Mouse (Mus musculus) erythroid progenitor cell, adult 5-6 weeks (primary cell): ENCODE data around the gene Bmp8b. TPM values are rescaled to one million over a fixed set of nuclear protein-coding genes. Genes with fewer than 3 reads are reported as not detected.

Source experiments
- ATAC-seq: replicated peaks from 2 replicates; pipeline ENCODE4 v1.8.0; 2016; ENCODE audit warnings: moderate number of reproducible peaks, mild to moderate bottlenecking, moderate TSS enrichment, inconsistent platforms; ENCODE audit not compliant: poor library complexity, low FRiP score, severe bottlenecking
- total RNA-seq, 2 experiments: library from RNA; stranded (forward) in 1 of 2; stranded (reverse) in 1 of 2; fragments of 150-400 nt in 1 of 2; fragments of 186-747, 209-891 nt in 1 of 2; gene quantifications; 2 replicates each; pipeline versions ENCODE4 v1.2.3 to v1.2.4; 2015 to 2017; ENCODE audit warnings: low replicate concordance in 2 of 2

Gene Bmp8b
- total RNA-seq, 2 experiments from 2014 or later, result 6.7 TPM; not detected in 1

- ATAC-seq, result no peak
Measured at GRCm38 (mm10) chr4:123162305-123162917, 57.4 kb downstream of the Bmp8b start.

GRCm38 (mm10) chr4:123164157-123164556, 59.2 kb downstream of the Bmp8b start:
- no peak for ATAC-seq

GRCm38 (mm10) chr4:123171811-123172210, 66.8 kb downstream of the Bmp8b start:
- no peak for ATAC-seq

Other genes starting within 250 kb of the Bmp8b start
- gene Cap1, start 219.1 kb upstream of the Bmp8b start, total RNA-seq (2015; ENCODE audit: low replicate concordance), result 80.5 and 81.8 TPM in 2 replicates
- gene Cap1, start 219.1 kb upstream of the Bmp8b start, total RNA-seq (2017; ENCODE audit: low replicate concordance), result 71.2 and 81.2 TPM in 2 replicates
- gene Mfsd2a, start 144.0 kb upstream of the Bmp8b start, total RNA-seq (2015; ENCODE audit: low replicate concordance), result not detected in 2 replicates
- gene Mfsd2a, start 144.0 kb upstream of the Bmp8b start, total RNA-seq (2017; ENCODE audit: low replicate concordance), result not detected in 2 replicates
- gene Mycl, start 109.5 kb upstream of the Bmp8b start, total RNA-seq (2015; ENCODE audit: low replicate concordance), result not detected in 2 replicates
- gene Mycl, start 109.5 kb upstream of the Bmp8b start, total RNA-seq (2017; ENCODE audit: low replicate concordance), result not detected in 2 replicates
- 1.3 and 3.6 TPM in 2 replicates for gene Trit1, start 88.6 kb upstream of the Bmp8b start, total RNA-seq (2015; ENCODE audit: low replicate concordance)
- 6.0 and 9.9 TPM in 2 replicates for gene Trit1, start 88.6 kb upstream of the Bmp8b start, total RNA-seq (2017; ENCODE audit: low replicate concordance)
- not detected in 2 replicates for gene Oxct2b, start 11.1 kb downstream of the Bmp8b start, total RNA-seq (2015; ENCODE audit: low replicate concordance)
- 1.5 TPM in 1 of 2 replicates, not detected in the other for gene Oxct2b, start 11.1 kb downstream of the Bmp8b start, total RNA-seq (2017; ENCODE audit: low replicate concordance)
- gene Ppie, start 34.8 kb downstream of the Bmp8b start, total RNA-seq (2015; ENCODE audit: low replicate concordance), result 3.8 and 6.5 TPM in 2 replicates
- 1.7 and 7.4 TPM in 2 replicates for gene Ppie, start 34.8 kb downstream of the Bmp8b start, total RNA-seq (2017; ENCODE audit: low replicate concordance)
- gene Hpcal4, start 78.1 kb downstream of the Bmp8b start, total RNA-seq (2015; ENCODE audit: low replicate concordance), result not detected in 2 replicates
- gene Hpcal4, start 78.1 kb downstream of the Bmp8b start, total RNA-seq (2017; ENCODE audit: low replicate concordance), result not detected in 2 replicates
- not detected in 2 replicates for gene Nt5c1a, start 96.3 kb downstream of the Bmp8b start, total RNA-seq (2015; ENCODE audit: low replicate concordance)
- not detected in 2 replicates for gene Nt5c1a, start 96.3 kb downstream of the Bmp8b start, total RNA-seq (2017; ENCODE audit: low replicate concordance)
- 0.72 TPM in 1 of 2 replicates, not detected in the other for gene Heyl, start 128.4 kb downstream of the Bmp8b start, total RNA-seq (2015; ENCODE audit: low replicate concordance)
- gene Heyl, start 128.4 kb downstream of the Bmp8b start, total RNA-seq (2017; ENCODE audit: low replicate concordance), result 0.13 TPM in 1 of 2 replicates, not detected in the other
- gene Pabpc4, start 157.2 kb downstream of the Bmp8b start, total RNA-seq (2015; ENCODE audit: low replicate concordance), result 390 and 415 TPM in 2 replicates
- gene Pabpc4, start 157.2 kb downstream of the Bmp8b start, total RNA-seq (2017; ENCODE audit: low replicate concordance), result 408 and 429 TPM in 2 replicates
- not detected in 2 replicates for gene Oxct2a, start 218.5 kb downstream of the Bmp8b start, total RNA-seq (2015; ENCODE audit: low replicate concordance)
- gene Oxct2a, start 218.5 kb downstream of the Bmp8b start, total RNA-seq (2017; ENCODE audit: low replicate concordance), result not detected in 2 replicates
- gene Bmp8a, start 238.1 kb downstream of the Bmp8b start, total RNA-seq (2015; ENCODE audit: low replicate concordance), result not detected in 2 replicates
- gene Bmp8a, start 238.1 kb downstream of the Bmp8b start, total RNA-seq (2017; ENCODE audit: low replicate concordance), result not detected in 2 replicates